In genomic region chr10:84533912-84534671, GRCm38 (mm10) we compare ENCODE assay signal across 8 mouse cellular contexts. TPM values are rescaled to one million over a fixed set of nuclear protein-coding genes. Genes with fewer than 3 reads are reported as not detected.
DNase-seq lines count a peak whose midpoint lies in the region; ATAC-seq and TF ChIP-seq lines count a peak whose summit lies in the region.

TSS of gene Ckap4 (minus strand) at chr10:84534062.

- peak within 1 kb of the TSS; percentile 89 for H3K27ac ChIP-seq in gastrocnemius, adult 2 months
- H3K27ac ChIP-seq in hindbrain, embryonic 14.5 days = peak within 1 kb of the TSS; percentile 89

- intact Hi-C loops in gastrocnemius, adult 2 months (cut with DNase I) = loop anchor here (5.0 kb wide), 1 partner anchor 88 kb away; the partner anchor contains the start of gene Polr3b
- intact Hi-C loops in left cerebral cortex, postnatal 14 days (cut with DNase I) = loop anchor here (5.0 kb wide), 2 partner anchors 43 to 88 kb away; partner anchors contain the start of genes Polr3b and Tcp11l2

- H3K9me3 ChIP-seq in hindbrain, embryonic 14.5 days (ENCODE audit: control insufficient read depth, low read length) = no peaks in the 10 kb centered on the region
- H3K9me3 ChIP-seq in megakaryocyte, embryonic 14.5 days = peaks cover 5% of the 10 kb centered on the region

- peak; percentile 15 for ATAC-seq in frontal cortex, adult (ENCODE audit: low TSS enrichment)
- ATAC-seq in hindbrain, embryonic 14.5 days (ENCODE audit: low FRiP score) = peak; percentile 86

- no peak for TF ChIP-seq CTCF in gastrocnemius, adult 2 months (IDR thresholded peaks at IDR 0.05)

- peak within 1 kb of the TSS; percentile 90 for H3K9ac ChIP-seq in hindbrain, embryonic 14.5 days

- no peak for DNase-seq in frontal cortex, postnatal 25 days (ENCODE audit: low spot score in 2 of 2)
- DNase-seq in cerebellum, postnatal 25 days = peak; percentile 63 to 79
- peak; percentile 86 for DNase-seq in gastrocnemius, adult 2 months
- peak; percentile 77 for DNase-seq in hindbrain, embryonic 14.5 days (ENCODE audit: low spot score)
- peak in 1 of 2 experiments; percentile 55 for DNase-seq in left cerebral cortex, postnatal 14 days (ENCODE audit: low spot score in 2 of 2)
- DNase-seq in skeletal muscle tissue, adult 2 months (ENCODE audit: low read depth, low spot score) = peak; percentile 47

- WGBS in hindbrain, embryonic 14.5 days = 2% methylated on average over 46 of the region's 64 CpGs

- H3K4me1 ChIP-seq in hindbrain, embryonic 14.5 days (replicated peaks; ENCODE audit: control insufficient read depth, insufficient read depth, low read length) = peaks cover 31% of the 10 kb centered on the region
- peaks cover 43% of the 10 kb centered on the region for H3K4me1 ChIP-seq in megakaryocyte, embryonic 14.5 days

- no peaks in the 10 kb centered on the region for H3K36me3 ChIP-seq in hindbrain, embryonic 14.5 days (replicated peaks; ENCODE audit: control insufficient read depth, insufficient read depth)
- no peaks in the 10 kb centered on the region for H3K36me3 ChIP-seq in megakaryocyte, embryonic 14.5 days (replicated peaks; ENCODE audit: low read length)

- peak within 1 kb of the TSS; percentile 90 for H3K4me3 ChIP-seq in gastrocnemius, adult 2 months
- H3K4me3 ChIP-seq in hindbrain, embryonic 14.5 days (replicated peaks; ENCODE audit: low read length) = peak within 1 kb of the TSS; percentile 79
- H3K4me3 ChIP-seq in megakaryocyte, embryonic 14.5 days (replicated peaks) = peak within 1 kb of the TSS; percentile 91

- peak within 1 kb of the TSS; percentile 62 for H3K4me2 ChIP-seq in hindbrain, embryonic 14.5 days (replicated peaks)

- H3K27me3 ChIP-seq in hindbrain, embryonic 14.5 days (ENCODE audit: control insufficient read depth, insufficient read depth, low read length) = no peaks in the 10 kb centered on the region
- H3K27me3 ChIP-seq in megakaryocyte, embryonic 14.5 days (replicated peaks) = peaks cover 85% of the 10 kb centered on the region

RNA-seq across cellular contexts. Expression of gene Ckap4, which starts in this region (rescaled TPM):
- total RNA-seq in gastrocnemius, adult 2 months (2021) = 10 to 100 TPM in 1 of 2 experiments, 1 to 10 TPM in 1; 7.5 to 10.6 TPM
- 71.0 and 74.4 TPM in 2 replicates for polyA plus RNA-seq in hindbrain, embryonic 14.5 days (2014; fragmentation: Nextera tagmentation; extraction: Ambion mirVana)
- total RNA-seq in left cerebral cortex, postnatal 14 days (2021) = 10 to 100 TPM; 32.3 to 34.6 TPM
- polyA plus RNA-seq in megakaryocyte, embryonic 14.5 days (2012; ENCODE audit: insufficient read depth, low replicate concordance) = 1.5 and 2.5 TPM in 2 replicates

Comparison
In these comparisons a context has a peak if more than half of its experiments do, and no peak if none do; other contexts are left out.
1. RNA of gene Ckap4 (polyA plus RNA-seq): 71.0 to 74.4 TPM in hindbrain, embryonic 14.5 days; 1.5 to 2.5 TPM in megakaryocyte, embryonic 14.5 days; every median in the first group is over 10 times any median in the second.
2. DNase-seq: peak in cerebellum, postnatal 25 days (2 of 2), gastrocnemius, adult 2 months (single experiment), hindbrain, embryonic 14.5 days (single experiment) and skeletal muscle tissue, adult 2 months (single experiment); none in frontal cortex, postnatal 25 days (0 of 2).
3. Peak in every context shown above with its lines, with median percentiles within 50 percentile points of each other: H3K4me3 ChIP-seq.